27 mouse cellular contexts compared by ENCODE assay signal in the genomic region with DNA sequence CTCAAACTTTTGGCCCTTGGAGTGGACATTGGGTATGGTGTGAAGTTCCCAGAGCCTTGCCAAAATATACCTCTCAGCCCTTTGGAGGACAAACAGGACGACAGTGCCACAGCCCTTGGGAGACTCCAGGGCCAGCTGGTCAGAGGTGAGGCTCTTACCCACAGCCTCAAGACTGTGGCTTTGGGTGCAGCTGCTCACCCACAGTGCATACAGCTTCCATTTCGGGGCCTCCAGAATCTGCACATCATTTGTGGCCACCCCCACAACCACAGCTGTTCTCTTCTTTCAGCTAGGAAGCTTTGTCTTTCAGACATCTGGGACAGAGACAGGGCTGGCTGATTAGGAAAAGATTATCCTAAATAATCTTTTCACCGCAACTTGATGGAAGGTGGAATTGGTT. TPM values are rescaled to one million over a fixed set of nuclear protein-coding genes. Genes with fewer than 3 reads are reported as not detected.
"Had no signal": no experiment of that assay in that cellular context is flagged by ENCODE, and none has a peak within 500 bp of the region (broad histone marks: within the 10 kb centered on the region; RNA-seq: fewer than 3 reads in every experiment).

No protein-coding gene starts in this region.

- H3K27ac ChIP-seq: gastrocnemius, adult 2 months; heart, adult 2 months; heart, embryonic 10.5 days; hindbrain, embryonic 10.5 days; hindbrain, embryonic 12.5 days; hindbrain, embryonic 14.5 days; intestine, embryonic 15.5 days; layer of hippocampus, adult 2 months; left cerebral cortex, adult 2 months; limb, embryonic 10.5 days; limb, embryonic 12.5 days had no signal

- ATAC-seq: hindbrain, embryonic 16.5 days; inflammation-experienced regulatory T-cells, adult 6 months; intestine, embryonic 15.5 days; intestine, postnatal 0 days had no signal

- H3K27me3 ChIP-seq: heart, embryonic 12.5 days; hindbrain, embryonic 12.5 days; intestine, embryonic 15.5 days; limb, embryonic 12.5 days had no signal

- H3K4me1 ChIP-seq: heart, embryonic 10.5 days; heart, embryonic 12.5 days; hindbrain, embryonic 10.5 days; hindbrain, embryonic 12.5 days; intestine, embryonic 15.5 days; limb, embryonic 10.5 days; limb, embryonic 12.5 days had no signal

- H3K36me3 ChIP-seq: heart, embryonic 10.5 days; heart, embryonic 12.5 days; hindbrain, embryonic 10.5 days; hindbrain, embryonic 12.5 days; intestine, embryonic 15.5 days; limb, embryonic 10.5 days; limb, embryonic 12.5 days had no signal

- H3K9me3 ChIP-seq: heart, embryonic 10.5 days; heart, embryonic 12.5 days; hindbrain, embryonic 10.5 days; hindbrain, embryonic 12.5 days; intestine, embryonic 15.5 days; limb, embryonic 10.5 days; limb, embryonic 12.5 days had no signal

- H3K9ac ChIP-seq: heart, embryonic 12.5 days; hindbrain, embryonic 12.5 days; hindbrain, embryonic 14.5 days; intestine, embryonic 15.5 days; limb, embryonic 12.5 days had no signal

- DNase-seq: gastrocnemius, adult 2 months; gastrocnemius, postnatal 10 days; gastrocnemius, postnatal 25 days; heart, adult 2 months; heart, postnatal 10 days; heart, postnatal 4 days; kidney, adult 18-20 months; kidney, adult 8-10 months; kidney, postnatal 10 days; kidney, postnatal 25 days; kidney, postnatal 4 days; liver had no signal

- H3K4me2 ChIP-seq: heart, embryonic 12.5 days; hindbrain, embryonic 12.5 days; hindbrain, embryonic 14.5 days; intestine, embryonic 15.5 days; limb, embryonic 12.5 days; liver, embryonic 11.5 days had no signal

- H3K4me3 ChIP-seq: gastrocnemius, adult 2 months; heart, adult 2 months; heart, embryonic 10.5 days; heart, embryonic 12.5 days; hindbrain, embryonic 10.5 days; hindbrain, embryonic 12.5 days; intestine, embryonic 15.5 days; layer of hippocampus, adult 2 months; left cerebral cortex, adult 2 months; limb, embryonic 10.5 days; limb, embryonic 12.5 days had no signal

RNA-seq across cellular contexts. Expression of a gene that starts 27.1 kb away (rescaled TPM):
- polyA plus RNA-seq: heart, embryonic 10.5 days; inflammation-experienced regulatory T-cells, adult 6 months; intestine, embryonic 15.5 days; intestine, postnatal 0 days; kidney, embryonic 14.5 days; limb, embryonic 12.5 days; liver, embryonic 11.5 days had no signal
